Mouse (Mus musculus): Measurements from ENCODE around the gene Slain1. TPM values are rescaled to one million over a fixed set of nuclear protein-coding genes. Genes with fewer than 3 reads are reported as not detected.

Gene Slain1
- total RNA-seq, 2 experiments from 2014 or later = 58.9 to 66.6 TPM

- peak in 1 of 2 experiments; percentile 4 for DNase-seq (ENCODE audit: extremely low spot score in 1 of 2, low spot score in 1 of 2)
Observed at GRCm38 (mm10) chr14:103664391-103664790, 14.4 kb downstream of the Slain1 start.

- DNase-seq (ENCODE audit: extremely low spot score in 1 of 2, low spot score in 1 of 2) = peak in 1 of 2 experiments; percentile 7
Observed at GRCm38 (mm10) chr14:103666347-103666954, 16.4 kb downstream of the Slain1 start.

DNA sequence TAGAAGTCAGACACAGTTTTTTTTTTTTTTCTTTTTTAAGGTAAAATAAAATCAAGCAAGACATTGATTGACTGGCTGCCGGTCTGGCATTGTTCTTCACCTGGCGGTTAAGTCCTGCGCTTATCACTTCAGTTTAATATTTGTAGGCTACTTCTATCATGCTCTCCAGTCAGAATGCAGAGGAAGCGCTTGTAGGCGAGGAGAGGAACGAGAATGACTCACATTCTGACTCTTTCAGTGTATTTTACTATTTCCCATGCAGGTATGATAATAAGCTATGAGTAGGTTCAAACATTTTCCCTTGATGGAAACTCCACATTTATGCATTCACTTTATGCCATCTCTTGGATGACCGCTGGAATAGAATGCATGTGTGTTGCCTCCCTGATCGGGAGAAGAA, 17.0 kb downstream of the Slain1 start:
- peak in 1 of 2 experiments; percentile 4 for DNase-seq (ENCODE audit: extremely low spot score in 1 of 2, low spot score in 1 of 2)

- DNase-seq (ENCODE audit: extremely low spot score in 1 of 2, low spot score in 1 of 2) = no peak
Observed at GRCm38 (mm10) chr14:103679395-103680217, 29.6 kb downstream of the Slain1 start.

DNA sequence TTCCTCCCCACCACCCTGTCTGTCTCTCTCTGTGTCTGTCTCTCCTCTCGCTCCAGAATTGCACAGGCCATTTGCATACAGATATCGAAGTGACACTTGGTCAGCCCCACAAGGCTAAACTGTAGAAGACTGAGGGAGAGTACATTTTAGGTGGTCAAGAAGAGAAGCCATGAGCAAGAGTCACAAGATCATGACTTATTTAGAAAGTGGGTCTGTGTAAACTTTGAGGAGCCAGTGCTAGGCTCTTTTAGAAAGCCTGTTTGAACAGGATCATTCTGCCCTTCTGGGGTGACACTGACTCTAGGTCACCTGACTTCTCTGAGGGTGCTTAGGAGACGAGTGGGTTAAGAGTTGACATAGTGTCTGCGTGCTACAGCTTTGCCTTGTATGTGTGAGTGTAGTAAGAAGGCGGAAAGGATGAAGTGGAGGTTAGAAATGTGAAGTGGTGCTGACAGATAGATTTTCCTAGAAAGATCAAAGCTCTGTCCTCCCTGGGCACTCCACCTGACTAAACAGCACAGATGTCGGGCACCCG, 30.3 kb downstream of the Slain1 start:
- DNase-seq (ENCODE audit: extremely low spot score in 1 of 2, low spot score in 1 of 2) = no peak

- DNase-seq (ENCODE audit: extremely low spot score in 1 of 2, low spot score in 1 of 2) = no peak
Observed at GRCm38 (mm10) chr14:103682633-103683390, 32.8 kb downstream of the Slain1 start.

- DNase-seq (ENCODE audit: extremely low spot score in 1 of 2, low spot score in 1 of 2) = no peak
Observed at GRCm38 (mm10) chr14:103686994-103687393, 37.0 kb downstream of the Slain1 start.

DNA sequence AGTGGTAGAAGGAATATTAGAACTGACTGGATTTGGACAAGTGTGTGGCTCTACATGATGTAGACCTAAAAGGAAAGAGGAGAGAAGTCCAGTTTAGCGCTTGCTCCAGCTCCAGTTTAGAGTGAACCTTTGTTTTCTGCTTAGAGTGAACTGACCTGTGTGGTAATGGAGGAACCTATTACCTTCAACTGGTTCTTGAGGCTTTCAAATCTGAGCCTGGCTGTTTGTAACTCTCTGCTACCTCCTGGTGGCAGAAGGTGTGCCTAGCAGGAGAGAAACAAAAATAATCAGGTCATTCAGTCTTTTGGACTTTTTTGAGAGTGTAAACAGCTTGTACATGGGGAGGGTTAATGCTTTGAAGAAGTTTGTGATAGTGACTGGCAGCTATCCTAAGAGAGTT, 44.3 kb downstream of the Slain1 start:
- peak in 1 of 2 experiments; percentile 59 for DNase-seq (ENCODE audit: extremely low spot score in 1 of 2, low spot score in 1 of 2)

DNA sequence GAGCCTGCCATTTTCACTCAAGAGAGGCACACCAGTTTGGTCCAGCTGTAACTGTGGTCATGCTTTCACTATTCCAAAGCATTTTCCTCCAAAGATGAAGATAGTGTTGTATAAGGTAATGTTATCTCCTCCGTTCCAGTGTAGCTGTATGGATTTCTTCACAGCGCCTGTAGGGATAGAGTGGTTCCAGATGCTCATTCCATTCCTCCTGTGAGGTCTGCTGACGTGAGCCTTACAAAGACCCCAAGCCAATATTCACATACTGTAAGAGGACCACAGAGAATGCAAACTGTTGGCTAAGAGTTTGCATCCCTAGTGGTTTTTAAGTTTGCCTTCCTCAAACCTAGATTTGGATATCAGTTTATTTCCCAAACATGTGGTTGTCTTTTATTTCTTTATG, 45.6 kb downstream of the Slain1 start:
- DNase-seq (ENCODE audit: extremely low spot score in 1 of 2, low spot score in 1 of 2) = no peak

DNA sequence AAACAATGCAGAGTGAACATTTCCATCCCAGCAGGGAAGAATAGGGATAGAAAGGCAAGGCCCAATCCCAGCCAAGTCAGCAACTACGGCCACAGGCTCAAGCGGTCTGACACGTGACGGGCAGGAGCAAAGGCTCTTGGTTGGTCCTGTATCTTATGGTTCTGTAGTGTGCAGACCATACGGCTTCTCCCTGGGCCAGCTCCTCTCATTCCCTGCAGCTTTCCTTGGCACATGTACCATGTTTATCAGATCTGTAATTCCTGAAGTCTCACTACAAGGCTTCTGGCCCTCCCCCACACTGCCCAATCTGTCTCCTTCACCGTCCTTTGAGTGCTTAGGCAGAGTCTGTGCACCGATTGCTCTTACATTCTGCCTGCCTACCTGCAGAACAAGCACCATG, 47.1 kb downstream of the Slain1 start:
- no peak for DNase-seq (ENCODE audit: extremely low spot score in 1 of 2, low spot score in 1 of 2)

GRCm38 (mm10) chr14:103699308-103699707, 49.3 kb downstream of the Slain1 start:
- DNase-seq (ENCODE audit: extremely low spot score in 1 of 2, low spot score in 1 of 2) = no peak

- DNase-seq (ENCODE audit: extremely low spot score in 1 of 2, low spot score in 1 of 2) = no peak
Observed at GRCm38 (mm10) chr14:103702516-103702915, 52.5 kb downstream of the Slain1 start.

GRCm38 (mm10) chr14:103704771-103705170, 54.7 kb downstream of the Slain1 start:
- no peak for DNase-seq (ENCODE audit: extremely low spot score in 1 of 2, low spot score in 1 of 2)

DNA sequence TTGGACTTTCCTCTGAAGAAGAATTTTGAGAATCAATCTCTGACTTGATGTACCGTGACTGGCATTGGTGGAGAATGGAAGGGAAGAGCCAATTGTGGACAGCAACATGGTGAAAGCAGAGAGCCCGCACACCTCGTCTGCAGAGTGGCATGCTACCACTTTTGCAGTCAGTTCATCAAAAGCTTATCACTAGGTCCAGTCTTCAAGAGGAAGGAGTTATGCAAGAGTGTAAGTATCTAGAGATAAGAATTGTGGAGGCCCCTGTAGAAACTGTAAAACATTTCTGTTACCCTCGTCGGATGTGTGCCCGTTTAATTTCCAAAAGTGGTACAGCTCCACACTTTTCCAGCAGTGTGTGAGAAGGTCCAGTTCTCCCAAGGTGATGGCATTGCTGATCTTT, 56.3 kb downstream of the Slain1 start:
- no peak for DNase-seq (ENCODE audit: extremely low spot score in 1 of 2, low spot score in 1 of 2)

- DNase-seq (ENCODE audit: extremely low spot score in 1 of 2, low spot score in 1 of 2) = no peak
Observed at GRCm38 (mm10) chr14:103708601-103709000, 58.6 kb downstream of the Slain1 start.

GRCm38 (mm10) chr14:103709261-103709660, 59.2 kb downstream of the Slain1 start:
- DNase-seq (ENCODE audit: extremely low spot score in 1 of 2, low spot score in 1 of 2) = no peak

DNA sequence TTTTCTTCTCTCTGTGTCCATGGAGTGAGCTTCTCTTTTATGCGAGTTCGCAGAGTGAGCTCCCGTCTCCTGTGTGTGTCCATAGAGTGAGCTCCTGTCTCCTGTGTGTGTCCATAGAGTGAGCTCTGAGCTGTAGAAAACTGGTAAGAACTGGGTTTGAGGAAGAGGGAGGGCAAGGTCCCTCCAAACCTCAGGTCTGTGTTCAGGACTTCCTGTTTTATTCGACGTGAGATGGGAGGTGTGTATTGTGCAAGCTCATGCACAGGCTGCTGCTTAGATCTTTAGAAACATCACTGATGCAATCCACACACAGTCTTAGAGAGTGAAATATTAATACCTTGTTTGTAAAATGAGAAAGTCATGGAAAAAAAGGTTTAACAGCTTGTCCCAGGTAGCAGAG, 63.0 kb downstream of the Slain1 start:
- DNase-seq (ENCODE audit: extremely low spot score in 1 of 2, low spot score in 1 of 2) = no peak

- peak in 1 of 2 experiments; percentile 59 for DNase-seq (ENCODE audit: extremely low spot score in 1 of 2, low spot score in 1 of 2)
Observed at GRCm38 (mm10) chr14:103717516-103717915, 67.5 kb downstream of the Slain1 start.

DNA sequence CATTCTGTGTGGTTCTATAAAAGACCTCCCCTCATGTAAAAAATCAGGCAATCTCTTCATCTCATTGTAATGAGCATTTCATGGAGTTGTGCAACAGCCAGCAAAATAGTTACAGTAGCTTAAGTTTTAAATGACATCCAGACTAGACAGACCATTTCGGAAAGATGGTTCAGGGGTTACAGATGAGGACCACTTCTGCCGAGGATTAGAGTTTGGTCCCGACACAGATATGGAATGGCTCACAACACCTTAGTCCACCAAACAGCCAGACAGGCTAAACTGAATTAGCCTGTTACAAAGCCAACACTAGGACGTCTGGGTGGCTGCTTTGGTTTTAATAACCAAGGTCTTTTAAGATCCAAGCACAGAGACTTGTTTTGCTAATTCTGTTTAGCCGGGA, 68.0 kb downstream of the Slain1 start:
- no peak for DNase-seq (ENCODE audit: extremely low spot score in 1 of 2, low spot score in 1 of 2)

GRCm38 (mm10) chr14:103718393-103718792, 68.4 kb downstream of the Slain1 start:
- no peak for DNase-seq (ENCODE audit: extremely low spot score in 1 of 2, low spot score in 1 of 2)
